Mouse (Mus musculus) E14TG2a.4 (cell line): ENCODE measurements around the gene Strn3.
A peak's percentile ranks its signal among the peaks of the same experiment; 100 is the strongest.

Experiments used
- H3K27me3 ChIP-seq: 2 replicates; pipeline ENCODE4 v1.6.1; 2014; ENCODE audit warnings: low read length, control low read depth; ENCODE audit not compliant: insufficient read depth
- H3K36me3 ChIP-seq: 2 replicates; pipeline ENCODE4 v1.6.1; 2014; ENCODE audit warnings: low read length, control low read depth; ENCODE audit not compliant: insufficient read depth
- H3K4me1 ChIP-seq: replicated peaks from 2 replicates; pipeline ENCODE4 v1.6.1; 2014; ENCODE audit warnings: low read depth, low read length, control low read depth
- H3K4me3 ChIP-seq: replicated peaks from 2 replicates; pipeline ENCODE4 v1.5.1; 2014; ENCODE audit warnings: mild to moderate bottlenecking, low read length
- H3K9me3 ChIP-seq: 2 replicates; pipeline ENCODE4 v1.6.1; 2014; ENCODE audit warnings: low read length, control low read depth
- CTCF ChIP-seq: conservative IDR thresholded peaks from 2 replicates; pipeline ENCODE4 v1.5.1; 2014; ENCODE audit warnings: low read length
- NANOG ChIP-seq: IDR thresholded peaks from 2 replicates; pipeline ENCODE4 v1.6.1; 2014; ENCODE audit warnings: borderline replicate concordance, low read length, mixed read lengths
- POU5F1 ChIP-seq: IDR thresholded peaks from 2 replicates; pipeline ENCODE4 v1.6.1; 2014; ENCODE audit warnings: low read length, borderline replicate concordance

The Strn3 gene

DNA sequence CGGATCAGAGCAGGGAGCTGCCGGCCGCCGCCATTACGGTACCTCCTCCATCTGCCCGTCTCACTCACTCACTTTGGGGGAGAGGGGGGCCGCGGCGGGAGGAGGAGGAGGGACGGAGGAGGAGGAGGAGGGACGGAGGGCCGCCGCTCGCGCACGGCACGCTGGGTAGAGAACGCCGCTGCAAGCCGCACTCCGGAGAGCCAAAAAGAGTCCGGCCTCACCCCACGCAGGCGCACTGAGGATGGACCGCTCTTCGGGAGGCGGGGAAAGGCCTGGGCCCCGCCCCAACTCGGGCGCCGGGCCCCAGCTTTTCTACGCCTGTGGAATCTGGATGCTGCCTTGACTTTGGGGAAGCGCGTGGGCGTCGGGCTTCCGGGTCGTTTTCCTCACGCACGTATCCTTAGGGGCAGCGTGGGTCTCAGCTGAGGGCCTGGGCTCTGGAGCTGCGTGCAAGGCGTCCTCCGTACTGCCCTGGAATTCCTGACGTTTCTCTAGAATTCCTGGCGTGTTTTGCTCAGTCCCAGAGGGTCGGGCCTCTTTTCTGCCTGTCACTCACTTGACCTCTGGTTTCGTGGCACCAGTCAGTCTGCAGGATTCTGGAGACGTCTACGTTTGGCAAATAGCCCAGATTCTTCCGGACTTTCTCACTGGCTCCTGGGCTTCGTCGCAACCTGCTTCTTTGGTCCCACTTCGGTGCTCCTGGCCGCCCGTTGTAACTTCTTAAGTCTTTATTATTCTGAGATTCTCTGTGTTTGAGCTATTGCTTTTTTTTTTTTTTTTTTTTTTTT is at the start of gene Strn3:
TSS of gene Strn3 (minus strand) at position 53 of the 788 bp plus-strand sequence.
- H3K4me3 ChIP-seq, result peak within 1 kb of the TSS; percentile 96
- no peaks in the 10 kb centered on the region for H3K27me3 ChIP-seq
- no peaks in the 10 kb centered on the region for H3K36me3 ChIP-seq
- H3K4me1 ChIP-seq, result peaks cover 63% of the 10 kb centered on the region
- no peak for TF ChIP-seq NANOG
- no peak for TF ChIP-seq CTCF
- no peak for TF ChIP-seq POU5F1
- H3K9me3 ChIP-seq, result no peaks in the 10 kb centered on the region

DNA sequence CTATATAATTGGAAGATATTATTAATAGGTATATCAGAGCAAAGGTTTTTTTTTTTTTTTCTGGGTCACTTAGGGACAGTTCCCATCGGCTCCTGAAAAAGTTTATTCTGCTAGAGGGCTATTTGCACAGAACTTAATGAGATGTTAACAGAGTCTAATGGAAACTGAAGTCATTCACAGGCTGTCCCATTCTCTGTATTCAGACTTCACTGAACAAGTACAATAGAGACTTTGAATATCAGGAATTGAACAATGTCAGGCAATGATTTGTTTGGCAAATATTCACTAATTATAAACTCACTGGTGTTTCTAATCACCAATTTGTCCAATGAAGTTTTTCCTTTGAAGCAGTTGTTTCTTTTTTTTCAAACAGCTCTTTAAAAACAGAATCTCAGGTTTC is 45.1 kb upstream of the Strn3 start:
- Histone ChIP-seq H3K4me1 (peaks cover 34% of the 10 kb centered on the region), H3K36me3 (no peaks in the 10 kb centered on the region), H3K9me3 (no peaks in the 10 kb centered on the region), H3K27me3 (no peaks in the 10 kb centered on the region), H3K4me3 (no peak overlapping the region)
- TF ChIP-seq NANOG (peak; percentile 49; the same call in 1 of the 2 replicates), POU5F1 (no peak)

DNA sequence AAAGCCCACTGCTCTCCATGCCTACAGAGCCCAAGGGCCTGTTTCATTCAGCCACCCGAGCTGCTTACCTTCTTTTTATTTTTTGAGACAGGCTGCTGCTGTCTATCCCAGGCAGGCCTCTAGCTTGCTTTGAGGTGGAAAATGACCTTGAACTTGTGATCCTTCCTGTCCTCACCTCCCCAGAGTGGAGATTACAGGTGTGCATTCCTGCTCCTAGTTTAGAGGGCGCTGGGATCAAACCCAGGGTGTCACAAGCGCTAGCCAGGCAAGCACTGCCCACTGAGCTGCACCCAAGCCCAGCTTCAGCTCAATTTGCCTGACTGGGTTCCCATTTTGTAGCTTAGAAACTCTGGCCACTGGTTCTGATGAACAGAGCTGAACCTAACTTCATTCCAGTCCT is 44.7 kb upstream of the Strn3 start:
- TF ChIP-seq CTCF, result no peak
- no peak for TF ChIP-seq NANOG
- TF ChIP-seq POU5F1, result no peak
- no peaks in the 10 kb centered on the region for H3K27me3 ChIP-seq
- H3K4me3 ChIP-seq, result no peak overlapping the region
- no peaks in the 10 kb centered on the region for H3K9me3 ChIP-seq
- H3K4me1 ChIP-seq, result peaks cover 34% of the 10 kb centered on the region
- no peaks in the 10 kb centered on the region for H3K36me3 ChIP-seq

DNA sequence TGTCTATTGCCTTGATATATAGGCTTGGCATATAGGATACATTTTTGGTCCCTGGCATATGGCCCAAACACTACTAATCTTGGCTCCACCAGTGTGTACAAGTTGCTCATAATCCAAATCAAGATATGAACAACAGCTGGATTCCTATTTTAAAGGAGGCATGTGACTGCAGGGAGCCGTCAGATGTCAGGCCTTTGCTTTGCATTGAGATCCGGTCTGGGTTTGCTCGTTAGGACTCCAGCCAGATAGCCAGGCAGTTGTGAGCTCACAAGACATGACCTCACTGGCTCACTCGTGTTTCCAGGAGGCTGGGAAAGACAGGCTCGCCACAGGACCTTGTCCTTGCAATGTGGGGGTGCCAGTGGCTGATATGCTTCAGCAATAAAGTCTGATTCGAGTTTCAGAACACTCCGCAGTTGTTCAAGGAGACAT is 44.2 kb upstream of the Strn3 start:
- Histone ChIP-seq H3K9me3 (no peaks in the 10 kb centered on the region), H3K36me3 (no peaks in the 10 kb centered on the region), H3K4me3 (no peak overlapping the region), H3K27me3 (no peaks in the 10 kb centered on the region), H3K4me1 (peaks cover 34% of the 10 kb centered on the region)
- TF ChIP-seq POU5F1, result no peak
- no peak for TF ChIP-seq NANOG
- no peak for TF ChIP-seq CTCF

DNA sequence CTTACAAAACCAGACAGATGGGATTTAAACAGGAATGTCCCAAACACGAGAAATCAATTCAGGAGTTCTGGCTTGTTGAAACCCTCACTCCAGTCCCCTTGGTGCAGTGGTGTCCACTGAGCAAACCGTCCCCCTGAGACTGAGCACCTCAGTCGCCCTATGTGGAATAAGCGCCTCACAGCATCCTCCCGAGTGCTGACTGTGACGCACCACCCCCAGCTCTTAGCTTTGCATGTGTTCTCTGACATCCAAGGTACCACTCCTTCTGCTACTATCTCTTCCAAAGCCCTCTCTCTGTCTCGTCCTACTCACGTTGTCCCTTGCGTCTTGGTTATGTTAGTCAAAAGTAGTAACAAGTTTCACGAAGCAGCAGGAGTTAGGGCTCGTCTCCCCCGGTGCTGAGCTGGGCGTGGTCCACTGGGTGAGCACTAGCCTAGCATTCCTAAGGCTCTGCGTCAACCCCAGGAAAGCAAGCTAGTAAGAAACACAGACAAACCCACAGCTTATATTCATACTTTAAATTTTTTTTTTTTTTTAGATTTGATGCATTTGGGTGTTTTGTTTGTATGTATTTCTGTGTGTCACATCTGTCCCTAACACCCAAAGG is 43.0 kb upstream of the Strn3 start:
- H3K4me1 ChIP-seq, result peaks cover 39% of the 10 kb centered on the region
- TF ChIP-seq POU5F1 (no peak), NANOG (no peak), CTCF (no peak)
- no peaks in the 10 kb centered on the region for H3K9me3 ChIP-seq
- H3K27me3 ChIP-seq, result no peaks in the 10 kb centered on the region
- no peaks in the 10 kb centered on the region for H3K36me3 ChIP-seq
- H3K4me3 ChIP-seq, result no peak overlapping the region

DNA sequence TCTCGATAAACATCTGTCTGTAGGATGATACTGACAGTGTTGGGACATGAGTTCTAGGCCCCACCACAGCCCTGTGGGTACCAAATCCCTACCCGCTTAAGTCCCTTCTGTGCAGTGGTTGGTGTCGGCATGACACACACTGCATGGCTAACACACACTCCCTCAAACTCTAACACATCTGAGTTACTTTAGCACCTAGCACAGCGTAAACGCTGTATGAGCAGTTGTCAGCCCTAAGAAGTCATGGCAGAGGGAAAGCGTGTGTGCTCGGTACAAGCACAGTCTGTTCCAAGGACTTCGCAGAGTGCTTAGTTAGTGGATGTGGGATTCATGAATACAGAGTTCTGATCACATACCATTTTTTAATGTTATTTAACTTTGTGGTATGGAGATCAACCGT is 38.1 kb upstream of the Strn3 start:
- Histone ChIP-seq H3K27me3 (no peaks in the 10 kb centered on the region), H3K4me1 (peaks cover 20% of the 10 kb centered on the region), H3K36me3 (no peaks in the 10 kb centered on the region), H3K9me3 (no peaks in the 10 kb centered on the region), H3K4me3 (peak overlapping the region; percentile 54; the same call in 1 of the 2 replicates)
- no peak for TF ChIP-seq NANOG
- TF ChIP-seq POU5F1, result no peak
- TF ChIP-seq CTCF, result no peak

DNA sequence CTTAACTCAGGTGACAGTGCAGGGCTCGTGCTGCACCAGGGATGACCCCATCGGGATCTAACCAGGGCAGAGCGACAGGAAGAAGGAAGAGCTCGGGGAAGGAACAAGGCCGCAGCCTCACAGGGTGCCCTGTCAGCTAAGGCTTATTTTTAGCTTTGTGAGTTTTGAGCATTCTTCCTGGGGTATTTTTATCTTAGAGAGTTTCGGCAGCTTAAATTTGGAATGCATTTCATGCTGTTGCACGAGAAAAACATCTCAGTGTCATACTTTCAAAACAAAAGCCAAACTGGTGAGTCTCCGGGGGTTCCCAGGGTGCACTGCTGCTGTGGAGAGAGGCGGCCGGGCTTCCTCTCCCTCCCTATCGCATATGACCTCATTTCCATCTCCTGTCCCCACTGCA is 37.4 kb upstream of the Strn3 start:
- Histone ChIP-seq H3K9me3 (no peaks in the 10 kb centered on the region), H3K4me3 (peak overlapping the region; percentile 54), H3K36me3 (no peaks in the 10 kb centered on the region), H3K27me3 (no peaks in the 10 kb centered on the region), H3K4me1 (peaks cover 14% of the 10 kb centered on the region)
- no peak for TF ChIP-seq CTCF
- TF ChIP-seq NANOG, result no peak
- TF ChIP-seq POU5F1, result no peak

DNA sequence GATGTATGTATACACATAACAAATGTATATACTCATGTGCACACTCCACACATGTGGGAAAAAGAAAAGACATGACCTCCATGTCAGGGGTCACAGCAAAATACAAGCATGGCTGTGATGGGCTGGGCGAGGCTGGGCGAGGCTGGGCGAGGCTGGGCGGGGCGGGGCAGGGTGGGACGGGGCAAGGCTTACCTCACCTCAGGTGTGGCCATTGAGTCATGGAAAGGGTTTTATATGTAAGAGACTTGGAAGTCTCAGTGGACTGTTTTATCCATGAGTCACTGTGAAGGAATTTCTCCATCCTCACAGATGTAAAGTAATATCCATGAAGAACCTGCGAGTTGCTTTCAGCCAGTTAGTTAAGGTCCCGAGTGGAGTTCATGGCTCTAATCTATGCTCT is 30.1 kb upstream of the Strn3 start:
- Histone ChIP-seq H3K4me1 (peaks cover 46% of the 10 kb centered on the region), H3K27me3 (no peaks in the 10 kb centered on the region), H3K4me3 (no peak overlapping the region), H3K9me3 (no peaks in the 10 kb centered on the region), H3K36me3 (no peaks in the 10 kb centered on the region)
- TF ChIP-seq CTCF (no peak), NANOG (no peak), POU5F1 (no peak)

DNA sequence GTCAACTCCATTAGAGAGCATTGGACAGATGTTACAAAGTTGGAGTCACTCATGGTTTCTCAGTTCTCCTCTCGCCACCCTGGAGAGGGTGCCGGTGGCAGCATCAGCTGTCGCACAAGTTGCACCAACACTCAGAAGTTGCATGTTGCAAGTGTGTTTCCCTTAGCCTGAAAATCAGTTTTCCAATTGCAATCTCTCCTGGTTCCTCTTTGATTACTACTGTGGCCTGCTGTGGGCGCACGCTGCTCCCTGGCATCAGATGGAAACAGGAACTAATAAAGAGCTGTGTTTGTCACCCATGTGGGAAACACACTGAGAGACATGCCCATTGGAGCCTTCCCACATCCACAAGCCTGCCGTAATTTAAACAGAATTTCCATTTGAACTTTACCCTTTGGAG is 26.9 kb upstream of the Strn3 start:
- Histone ChIP-seq H3K9me3 (no peaks in the 10 kb centered on the region), H3K36me3 (no peaks in the 10 kb centered on the region), H3K4me3 (no peak overlapping the region), H3K27me3 (no peaks in the 10 kb centered on the region), H3K4me1 (peaks cover 41% of the 10 kb centered on the region)
- TF ChIP-seq CTCF (no peak), POU5F1 (no peak), NANOG (no peak)
